Mouse (Mus musculus) megakaryocyte, adult 5-6 weeks (primary cell): ENCODE measurements around the gene Adap1. TPM values are rescaled to one million over a fixed set of nuclear protein-coding genes. Genes with fewer than 3 reads are reported as not detected.

Experiments used
- ATAC-seq: 2 replicates; pipeline ENCODE4 v1.8.0; 2016; ENCODE audit warnings: mild to moderate bottlenecking, inconsistent platforms; ENCODE audit not compliant: poor library complexity, severe bottlenecking
- total RNA-seq, 2 experiments: library from RNA; stranded (forward) in 1 of 2; stranded (reverse) in 1 of 2; fragments of 153-499, 151-499 nt in 1 of 2; fragments of 221-1000, 200-1000 nt in 1 of 2; gene quantifications; 2 replicates each; pipeline versions ENCODE4 v1.2.3 to v1.2.4; 2015 to 2017

Gene Adap1
- total RNA-seq, 2 experiments from 2014 or later = 43.9 to 61.1 TPM

- ATAC-seq = no peak
Observed at GRCm38 (mm10) chr5:139288591-139288990, 36.8 kb downstream of the Adap1 start.

GRCm38 (mm10) chr5:139287787-139288186, 37.6 kb downstream of the Adap1 start:
- peak; percentile 27 for ATAC-seq

GRCm38 (mm10) chr5:139287099-139287498, 38.3 kb downstream of the Adap1 start:
- ATAC-seq = peak; percentile 81

GRCm38 (mm10) chr5:139286142-139286941, 39.1 kb downstream of the Adap1 start:
- ATAC-seq = peak; percentile 29

GRCm38 (mm10) chr5:139285383-139286067, 39.9 kb downstream of the Adap1 start:
- ATAC-seq = no peak

- no peak for ATAC-seq
Observed at GRCm38 (mm10) chr5:139283460-139284180, 41.8 kb downstream of the Adap1 start.

GRCm38 (mm10) chr5:139282191-139282590, 43.2 kb downstream of the Adap1 start:
- ATAC-seq = peak; percentile 74

- ATAC-seq = no peak
Observed at GRCm38 (mm10) chr5:139281373-139282112, 43.9 kb downstream of the Adap1 start.

- no peak for ATAC-seq
Observed at GRCm38 (mm10) chr5:139277287-139277686, 48.1 kb downstream of the Adap1 start.

- no peak for ATAC-seq
Observed at GRCm38 (mm10) chr5:139271994-139272554, 53.3 kb downstream of the Adap1 start.

- ATAC-seq = no peak
Observed at GRCm38 (mm10) chr5:139270806-139271521, 54.5 kb downstream of the Adap1 start.

GRCm38 (mm10) chr5:139267661-139268060, 57.8 kb downstream of the Adap1 start:
- ATAC-seq = no peak

- ATAC-seq = no peak
Observed at GRCm38 (mm10) chr5:139261403-139261802, 64.0 kb downstream of the Adap1 start.

- ATAC-seq = no peak
Observed at GRCm38 (mm10) chr5:139259853-139260252, 65.6 kb downstream of the Adap1 start.

GRCm38 (mm10) chr5:139258371-139259035, 66.9 kb downstream of the Adap1 start:
- ATAC-seq = no peak

GRCm38 (mm10) chr5:139257818-139258217, 67.6 kb downstream of the Adap1 start:
- ATAC-seq = no peak

GRCm38 (mm10) chr5:139257265-139257664, 68.2 kb downstream of the Adap1 start:
- no peak for ATAC-seq

GRCm38 (mm10) chr5:139256211-139256765, 69.1 kb downstream of the Adap1 start:
- ATAC-seq = no peak

- ATAC-seq = no peak
Observed at GRCm38 (mm10) chr5:139255777-139256176, 69.6 kb downstream of the Adap1 start.
